Mouse (Mus musculus) WW6 (cell line): ENCODE measurements around the gene Luzp1.

ENCODE experiments used
- DNase-seq: peaks from one replicate; pipeline ENCODE4 v3.0.0-alpha.2; 2013; ENCODE audit warnings: low read depth, low spot score

The Luzp1 gene

DNA sequence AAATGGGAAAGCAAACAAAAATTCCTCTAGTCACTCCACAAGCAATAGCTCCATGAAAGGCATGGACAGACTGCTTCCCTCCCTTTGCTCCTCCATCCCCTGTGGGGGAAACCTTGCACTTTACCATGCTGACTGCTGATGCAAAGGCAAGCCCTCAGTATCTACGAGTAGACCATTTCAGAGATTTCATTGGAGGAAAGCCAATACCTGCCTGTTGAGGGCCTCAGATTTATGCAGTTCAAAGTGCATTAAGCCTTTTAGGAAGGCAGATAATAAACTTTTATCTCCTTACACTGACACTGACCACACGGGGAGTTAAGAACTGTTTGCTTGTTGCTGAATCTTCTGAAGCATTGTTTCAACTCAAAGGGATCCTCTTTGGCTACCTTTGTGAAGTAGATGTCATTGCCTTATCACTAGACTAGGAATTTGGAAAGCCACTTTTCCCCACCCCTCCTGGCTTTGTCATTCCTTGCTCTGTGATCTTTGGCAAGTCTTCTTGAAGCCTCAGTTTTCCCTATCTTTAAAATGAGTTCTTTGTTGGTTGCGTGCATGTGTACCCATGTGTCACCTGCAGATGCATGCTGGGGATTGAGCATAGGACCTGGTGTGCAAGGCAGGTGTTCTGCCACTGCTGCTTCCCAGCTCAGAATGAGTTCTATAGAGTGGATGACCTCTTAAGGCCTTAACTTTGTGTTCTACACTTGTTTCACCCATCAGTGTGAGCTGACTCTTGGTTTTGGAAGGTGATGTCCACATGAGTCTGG lies 76.9 kb downstream of the Luzp1 start:
- DNase-seq: no peak

DNA sequence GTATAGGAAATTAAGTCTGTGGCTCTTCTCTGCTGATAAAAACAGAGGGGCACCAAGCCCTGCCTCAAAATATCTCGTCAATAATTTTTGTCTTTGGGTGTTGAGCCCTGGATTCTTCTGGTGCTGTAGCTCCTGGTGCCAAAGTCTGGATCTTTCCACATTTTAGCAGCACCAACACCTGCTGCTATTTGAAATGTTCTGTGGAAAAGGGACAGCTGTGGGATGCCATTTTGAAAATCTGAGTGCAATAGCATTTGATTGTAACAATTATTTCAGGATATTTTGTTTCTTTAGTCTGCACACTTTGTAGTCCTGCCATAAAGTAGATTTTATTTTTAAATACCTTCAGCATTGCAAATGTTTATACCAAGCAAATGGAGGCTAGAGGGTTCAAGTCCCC lies 78.2 kb downstream of the Luzp1 start:
- DNase-seq: no peak

DNA sequence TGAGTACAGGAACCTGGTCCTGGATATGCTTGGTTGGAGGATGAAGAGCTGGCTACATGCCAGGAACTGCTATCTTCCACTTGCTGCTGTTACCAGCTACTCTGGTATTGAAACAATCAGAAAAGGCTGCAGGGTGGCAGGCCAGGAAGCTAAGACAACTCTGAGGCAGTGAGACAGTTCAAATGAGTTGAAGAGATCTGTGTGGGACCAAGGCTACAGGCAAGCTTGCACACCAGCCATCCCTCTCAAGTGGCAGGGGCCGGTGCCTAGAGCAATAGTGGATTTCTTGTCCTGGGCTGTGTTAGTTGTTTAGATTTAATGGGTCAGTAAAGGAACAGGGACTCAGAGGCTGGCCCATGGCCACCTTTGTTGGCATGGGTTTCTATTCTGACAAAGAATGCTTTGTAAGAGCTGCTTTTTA lies 78.8 kb downstream of the Luzp1 start:
- no peak for DNase-seq

- DNase-seq: no peak
Measured at GRCm38 (mm10) chr4:136553108-136553507, 83.5 kb downstream of the Luzp1 start.

DNA sequence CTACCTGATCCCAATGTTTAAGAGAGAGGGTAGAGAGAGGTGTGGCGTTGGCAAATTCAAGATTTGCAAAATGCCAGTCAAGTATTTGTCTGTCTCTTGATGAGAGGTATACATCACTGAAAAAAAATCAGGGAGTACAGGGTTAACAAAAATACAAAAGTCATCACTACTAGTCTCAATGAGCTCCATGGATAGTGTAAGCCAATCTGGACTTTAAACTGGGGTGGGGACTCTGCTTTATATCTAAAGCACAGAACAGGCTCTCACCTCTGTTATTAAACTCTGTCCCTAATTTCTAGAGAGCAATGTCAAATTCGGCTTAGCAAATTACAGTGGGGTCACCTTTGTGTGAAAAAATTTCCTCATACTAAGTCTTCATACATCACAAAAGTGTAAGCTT lies 88.1 kb downstream of the Luzp1 start:
- DNase-seq: no peak

GRCm38 (mm10) chr4:136559690-136560089 lies 90.1 kb downstream of the Luzp1 start:
- no peak for DNase-seq

- no peak for DNase-seq
Measured at GRCm38 (mm10) chr4:136560270-136560991, 90.9 kb downstream of the Luzp1 start.

- DNase-seq: no peak
Measured at GRCm38 (mm10) chr4:136562755-136563154, 93.2 kb downstream of the Luzp1 start.

GRCm38 (mm10) chr4:136568629-136569028 lies 99.1 kb downstream of the Luzp1 start:
- DNase-seq: no peak

DNA sequence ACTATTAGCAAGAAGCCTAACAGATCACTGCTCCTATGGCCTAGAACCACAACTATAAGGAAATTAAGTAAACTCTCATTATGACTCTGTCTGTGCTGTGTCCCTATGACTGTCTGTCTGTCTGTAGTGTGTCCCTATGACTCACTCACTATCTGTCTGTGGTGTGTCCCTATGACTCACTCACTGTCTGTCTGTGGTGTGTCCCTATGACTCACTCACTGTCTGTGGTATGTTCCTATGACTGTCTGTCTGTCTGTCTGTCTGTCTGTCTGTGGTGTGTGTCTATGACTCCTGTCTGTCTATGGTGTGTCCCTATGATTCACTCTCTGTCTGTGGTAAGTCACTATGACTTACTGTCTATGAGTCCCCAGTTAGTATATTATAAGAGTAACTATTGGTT lies 100.4 kb downstream of the Luzp1 start:
- DNase-seq: no peak

DNA sequence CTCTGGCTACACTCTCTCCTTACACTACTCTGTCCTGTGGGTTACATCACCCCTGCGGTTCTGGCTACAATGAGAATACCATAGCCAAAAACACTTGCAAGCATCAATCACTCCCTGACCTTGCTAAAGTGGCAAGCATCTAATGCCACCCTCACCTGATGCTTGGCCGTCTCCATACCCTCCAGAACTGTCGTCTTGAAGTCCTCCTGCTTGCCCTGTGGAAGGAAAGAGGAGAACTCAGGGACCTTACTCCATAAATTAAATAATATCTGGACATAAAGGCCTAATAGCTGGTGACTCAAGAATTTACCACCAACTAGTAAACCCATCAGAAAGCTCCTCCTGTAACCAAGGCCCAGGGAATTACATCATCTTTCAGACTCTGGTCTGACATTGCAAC lies 112.3 kb downstream of the Luzp1 start:
- DNase-seq: no peak

GRCm38 (mm10) chr4:136587221-136587827 lies 117.8 kb downstream of the Luzp1 start:
- DNase-seq: no peak

DNA sequence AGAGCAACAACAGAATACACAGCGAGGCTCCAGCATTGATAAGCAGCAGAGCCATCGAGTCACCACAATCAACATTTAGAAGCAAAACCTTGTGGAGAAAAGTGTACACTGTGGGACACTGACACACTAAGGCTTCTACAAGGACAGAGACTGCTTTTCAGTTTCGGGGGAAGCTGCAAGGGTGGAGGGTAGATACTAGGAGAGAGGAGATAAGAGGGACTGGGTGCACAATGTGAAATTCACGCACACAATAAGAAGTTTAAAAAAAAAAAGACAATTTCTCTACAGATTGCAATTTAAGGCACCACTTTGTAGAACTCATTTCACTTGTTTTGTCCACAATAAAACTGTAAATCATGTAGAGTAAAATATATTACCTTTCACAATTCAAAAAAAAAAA lies 118.4 kb downstream of the Luzp1 start:
- no peak for DNase-seq

GRCm38 (mm10) chr4:136592111-136592510 lies 122.5 kb downstream of the Luzp1 start:
- no peak for DNase-seq

GRCm38 (mm10) chr4:136594006-136594405 lies 124.4 kb downstream of the Luzp1 start:
- DNase-seq: no peak

- no peak for DNase-seq
Measured at GRCm38 (mm10) chr4:136595221-136595620, 125.7 kb downstream of the Luzp1 start.

GRCm38 (mm10) chr4:136598268-136598876 lies 128.8 kb downstream of the Luzp1 start:
- no peak for DNase-seq

DNA sequence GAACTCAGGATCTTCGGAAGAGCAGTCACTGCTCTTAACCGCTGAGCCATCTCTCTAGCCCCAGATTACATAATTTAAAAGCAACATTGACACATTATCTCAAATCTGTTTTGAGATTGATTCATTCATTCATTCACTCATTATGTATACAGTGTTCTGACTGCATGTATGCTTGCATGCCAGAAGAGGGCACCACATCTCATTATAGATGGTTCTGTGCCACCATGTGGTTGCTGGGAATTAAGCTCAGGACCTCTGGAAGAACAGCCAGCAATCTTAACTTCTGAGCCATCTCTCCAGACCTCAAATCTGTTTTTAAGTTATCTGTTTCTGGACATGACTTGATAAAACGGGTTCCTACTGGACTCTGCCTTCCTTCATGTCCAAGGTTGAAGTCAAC lies 130.3 kb downstream of the Luzp1 start:
- DNase-seq: peak; percentile 26

DNA sequence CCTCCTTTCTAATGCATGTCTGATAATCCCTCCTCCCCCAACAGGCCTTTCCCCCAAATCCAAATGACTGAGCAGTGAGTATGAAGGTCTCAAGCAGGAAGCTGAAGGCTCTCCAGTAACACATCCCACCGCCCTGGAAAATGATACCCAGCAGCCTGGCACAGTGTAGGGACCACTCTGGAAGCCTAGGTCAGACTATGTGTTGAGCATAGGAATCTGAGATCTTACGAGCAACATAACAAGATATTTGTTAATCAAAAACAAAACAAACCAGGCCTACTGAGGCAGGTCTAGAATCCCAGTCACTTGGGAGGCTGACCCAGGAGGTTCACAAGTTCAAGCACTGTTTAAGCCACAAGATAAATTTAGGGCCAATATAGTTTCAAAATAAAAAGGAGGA lies 131.0 kb downstream of the Luzp1 start:
- DNase-seq: no peak

GRCm38 (mm10) chr4:136601476-136601875 lies 131.9 kb downstream of the Luzp1 start:
- no peak for DNase-seq

- DNase-seq: no peak
Measured at GRCm38 (mm10) chr4:136602018-136602554, 132.5 kb downstream of the Luzp1 start.

DNA sequence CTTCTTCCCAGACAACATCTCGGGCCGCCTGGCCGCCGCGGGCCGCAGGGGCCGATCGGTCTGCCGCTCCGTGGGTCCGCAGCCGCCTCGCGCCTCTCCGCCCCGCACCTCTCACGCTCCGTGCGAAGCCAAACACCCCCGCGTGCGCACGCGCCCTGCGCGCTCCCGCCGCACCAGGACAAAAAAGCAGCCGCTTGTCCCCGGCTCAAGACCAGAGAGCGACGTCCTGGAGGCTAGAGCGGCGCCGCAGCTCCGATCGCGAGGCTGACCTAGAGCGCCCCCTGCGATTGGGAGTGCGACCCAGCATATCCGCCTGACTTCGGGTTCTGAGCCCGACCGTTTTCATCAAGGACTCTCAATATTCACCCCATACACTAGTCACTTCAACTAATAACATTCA lies 133.0 kb downstream of the Luzp1 start, which contains the start of gene Kdm1a:
TSS of gene Kdm1a (minus strand) at position 156 of the 400 bp plus-strand sequence.
- DNase-seq: peak; percentile 81
